Mouse (Mus musculus) midbrain, postnatal 0 days (tissue): ENCODE data around the gene Ribc2. TPM values are rescaled to one million over a fixed set of nuclear protein-coding genes. Genes with fewer than 3 reads are reported as not detected.

Experiments used
- ATAC-seq: fragments of 200-750 bp; cut with Nextera tagmentation; 2 replicates; pipeline ENCODE4 v1.8.0; 2017; ENCODE audit warnings: moderate number of reproducible peaks, mild to moderate bottlenecking, moderate TSS enrichment, moderate library complexity; ENCODE audit not compliant: low FRiP score
- DNase-seq: peaks from one replicate; pipeline ENCODE4 v3.0.0-alpha.2; 2015; ENCODE audit warnings: low spot score
- H3K27ac ChIP-seq: fragments of 300-500 bp; sonication (generic); 2 replicates; pipeline ENCODE4 v1.5.1; 2014; ENCODE audit warnings: low read depth, mild to moderate bottlenecking, low read length, mixed read lengths
- H3K27me3 ChIP-seq: fragments of 300-500 bp; sonication (generic); 2 replicates; pipeline ENCODE4 v1.6.1; 2014; ENCODE audit warnings: low read length, control low read depth, mixed read lengths; ENCODE audit not compliant: insufficient read depth
- H3K36me3 ChIP-seq: fragments of 300-500 bp; sonication (generic); 2 replicates; pipeline ENCODE4 v1.6.1; 2014; ENCODE audit warnings: low read length, control low read depth, mixed read lengths; ENCODE audit not compliant: insufficient read depth
- H3K4me1 ChIP-seq: fragments of 300-500 bp; sonication (generic); 2 replicates; pipeline ENCODE4 v1.6.1; 2014; ENCODE audit warnings: mild to moderate bottlenecking, control low read depth, antibody characterized with exemption, low read length, mixed read lengths; ENCODE audit not compliant: insufficient read depth
- H3K4me2 ChIP-seq: fragments of 300-500 bp; sonication (generic); 2 replicates; pipeline ENCODE4 v1.6.1; 2014; ENCODE audit warnings: low read depth, mild to moderate bottlenecking, low read length, mixed read lengths; ENCODE audit not compliant: poor library complexity, severe bottlenecking
- H3K4me3 ChIP-seq: fragments of 300-500 bp; sonication (generic); 2 replicates; pipeline ENCODE4 v1.5.1; 2014; ENCODE audit warnings: low read depth, mild to moderate bottlenecking, low read length, moderate library complexity
- H3K9ac ChIP-seq: fragments of 300-500 bp; sonication (generic); replicated peaks from 2 replicates; pipeline ENCODE4 v1.6.1; 2014; ENCODE audit warnings: mild to moderate bottlenecking, low read length, moderate library complexity, mixed read lengths; ENCODE audit not compliant: poor library complexity, severe bottlenecking
- H3K9me3 ChIP-seq: fragments of 300-500 bp; sonication (generic); 2 replicates; pipeline ENCODE4 v1.6.1; 2016; ENCODE audit warnings: low read length, control low read depth
- CTCF ChIP-seq: IDR thresholded peaks from 2 replicates; pipeline ENCODE4 v1.5.1; 2016; ENCODE audit warnings: antibody characterized with exemption, mild to moderate bottlenecking
- WGBS: fragments of 180-500 bp; shearing (Covaris S2); extraction: QIAGEN DNeasy Blood & Tissue Kit; methylation state at CpG from one replicate; pipeline ENCODE4 v1.1.7; 2014; 5-methylcytosine and 5-hydroxymethylcytosine counted together
- polyA plus RNA-seq: library from polyadenylated mRNA; unstranded; fragments of >200 nt; fragmentation: Nextera tagmentation; extraction: Ambion mirVana; gene quantifications from 2 replicates; pipeline ENCODE4 v1.2.1, GENCODE M21; 2015
- total RNA-seq: library from RNA; depleted of rRNA; stranded (reverse); fragments of >200 nt; gene quantifications from 2 replicates; pipeline ENCODE4 v1.2.3, GENCODE M21; 2014

Ribc2 gene
- total and polyA plus RNA-seq, 2 experiments from 2014 or later = 0.77 to 0.93 TPM

GRCm38 (mm10) chr15:85143161-85143560 is 11.3 kb downstream of the Ribc2 start:
- H3K9me3 ChIP-seq = no peaks in the 10 kb centered on the region
- WGBS = 86% methylated on average over 11 of the region's 11 CpGs

GRCm38 (mm10) chr15:85143747-85144146 is 11.9 kb downstream of the Ribc2 start:
- Histone ChIP-seq H3K27me3 (no peaks in the 10 kb centered on the region), H3K27ac (no peak overlapping the region), H3K4me3 (no peak overlapping the region), H3K9me3 (no peaks in the 10 kb centered on the region), H3K36me3 (no peaks in the 10 kb centered on the region), H3K4me2 (no peak overlapping the region), H3K4me1 (no peaks in the 10 kb centered on the region), H3K9ac (no peak overlapping the region)
- DNase-seq (no peak), ATAC-seq (no peak)
- WGBS = 93% methylated on average over 1 of the region's 1 CpGs
- TF ChIP-seq CTCF = peak; percentile 33

More at GRCm38 (mm10) chr15:85143161-85143560, 11.3 kb downstream of the Ribc2 start:
- no peak overlapping the region for H3K4me2 ChIP-seq
- TF ChIP-seq CTCF = no peak
- DNase-seq (no peak), ATAC-seq (no peak)
- no peaks in the 10 kb centered on the region for H3K27me3 ChIP-seq
- no peak overlapping the region for H3K4me3 ChIP-seq
- H3K9ac ChIP-seq = no peak overlapping the region
- no peaks in the 10 kb centered on the region for H3K4me1 ChIP-seq
- no peak overlapping the region for H3K27ac ChIP-seq
- no peaks in the 10 kb centered on the region for H3K36me3 ChIP-seq

GRCm38 (mm10) chr15:85144249-85144648 is 12.4 kb downstream of the Ribc2 start:
- Histone ChIP-seq H3K4me1 (no peaks in the 10 kb centered on the region), H3K9me3 (no peaks in the 10 kb centered on the region), H3K4me2 (no peak overlapping the region), H3K4me3 (no peak overlapping the region), H3K36me3 (no peaks in the 10 kb centered on the region), H3K27ac (no peak overlapping the region), H3K27me3 (no peaks in the 10 kb centered on the region), H3K9ac (no peak overlapping the region)
- WGBS = 92% methylated on average over 5 of the region's 5 CpGs
- ATAC-seq (no peak), DNase-seq (no peak)
- TF ChIP-seq CTCF = no peak

- Histone ChIP-seq H3K9me3 (no peaks in the 10 kb centered on the region), H3K4me1 (no peaks in the 10 kb centered on the region), H3K4me3 (no peak overlapping the region), H3K27me3 (no peaks in the 10 kb centered on the region), H3K27ac (no peak overlapping the region), H3K9ac (no peak overlapping the region), H3K4me2 (no peak overlapping the region), H3K36me3 (no peaks in the 10 kb centered on the region)
- TF ChIP-seq CTCF = peak; percentile 99
- ATAC-seq (peak; percentile 60; the same call in 1 of the 2 replicates), DNase-seq (peak; percentile 82)
- 32% methylated on average over 13 of the region's 13 CpGs for WGBS
Observed at GRCm38 (mm10) chr15:85151433-85151918, 19.6 kb downstream of the Ribc2 start.

GRCm38 (mm10) chr15:85152577-85152976 is 20.7 kb downstream of the Ribc2 start:
- no peak overlapping the region for H3K27ac ChIP-seq
- H3K27me3 ChIP-seq = no peaks in the 10 kb centered on the region
- no peak for TF ChIP-seq CTCF
- H3K36me3 ChIP-seq = no peaks in the 10 kb centered on the region
- no peak overlapping the region for H3K4me3 ChIP-seq
- H3K9ac ChIP-seq = no peak overlapping the region
- no peak for DNase-seq
- WGBS = 73% methylated on average over 3 of the region's 3 CpGs
- no peaks in the 10 kb centered on the region for H3K9me3 ChIP-seq
- no peak overlapping the region for H3K4me2 ChIP-seq
- no peaks in the 10 kb centered on the region for H3K4me1 ChIP-seq
- ATAC-seq = no peak

GRCm38 (mm10) chr15:85154091-85154490 is 22.2 kb downstream of the Ribc2 start:
- Histone ChIP-seq H3K4me2 (no peak overlapping the region), H3K4me3 (no peak overlapping the region), H3K27me3 (no peaks in the 10 kb centered on the region), H3K36me3 (no peaks in the 10 kb centered on the region), H3K9me3 (no peaks in the 10 kb centered on the region), H3K27ac (no peak overlapping the region), H3K4me1 (no peaks in the 10 kb centered on the region), H3K9ac (no peak overlapping the region)
- DNase-seq (no peak), ATAC-seq (no peak)
- TF ChIP-seq CTCF = no peak
- WGBS = 91% methylated on average over 3 of the region's 3 CpGs
